Mouse (Mus musculus) midbrain, embryonic 11.5 days (tissue): ENCODE measurements around the gene Dpf1. TPM values are rescaled to one million over a fixed set of nuclear protein-coding genes. Genes with fewer than 3 reads are reported as not detected.
A peak's percentile ranks its signal among the peaks of the same experiment; 100 is the strongest.

Experiments
- ATAC-seq: fragments of 200-750 bp; cut with Nextera tagmentation; 2 replicates; pipeline ENCODE4 v1.8.0; 2017; ENCODE audit warnings: moderate TSS enrichment, moderate library complexity; ENCODE audit not compliant: low FRiP score
- DNase-seq: peaks from one replicate; pipeline ENCODE4 v3.0.0; 2015; ENCODE audit warnings: low spot score; ENCODE audit errors: missing footprints
- H3K27ac ChIP-seq: fragments of 300-500 bp; sonication (generic); 2 replicates; pipeline ENCODE4 v1.5.1; 2014; ENCODE audit warnings: low read depth, low read length
- H3K27me3 ChIP-seq: fragments of 300-500 bp; sonication (generic); 2 replicates; pipeline ENCODE4 v1.6.1; 2014; ENCODE audit warnings: mild to moderate bottlenecking, low read length, moderate library complexity, mixed read lengths; ENCODE audit not compliant: control insufficient read depth, insufficient read depth
- H3K36me3 ChIP-seq: fragments of 300-500 bp; sonication (generic); 2 replicates; pipeline ENCODE4 v1.6.1; 2014; ENCODE audit warnings: mild to moderate bottlenecking, low read length, moderate library complexity, mixed read lengths; ENCODE audit not compliant: control insufficient read depth, insufficient read depth
- H3K4me1 ChIP-seq: fragments of 300-500 bp; sonication (generic); 2 replicates; pipeline ENCODE4 v1.6.1; 2014; ENCODE audit warnings: low read length; ENCODE audit not compliant: control insufficient read depth, insufficient read depth
- H3K4me2 ChIP-seq: fragments of 300-500 bp; sonication (generic); 2 replicates; pipeline ENCODE4 v1.6.1; 2014; ENCODE audit warnings: mild to moderate bottlenecking, moderate library complexity
- H3K4me3 ChIP-seq: fragments of 300-500 bp; sonication (generic); 2 replicates; pipeline ENCODE4 v1.5.1; 2014; ENCODE audit warnings: low read depth, low read length
- H3K9ac ChIP-seq: fragments of 300-500 bp; sonication (generic); 2 replicates; pipeline ENCODE4 v1.6.1; 2014; ENCODE audit warnings: low read length
- H3K9me3 ChIP-seq: fragments of 300-500 bp; sonication (generic); 2 replicates; pipeline ENCODE4 v1.6.1; 2016; ENCODE audit warnings: low read length; ENCODE audit not compliant: control insufficient read depth
- WGBS: fragments of 180-500 bp; shearing (Covaris S2); extraction: QIAGEN DNeasy Blood & Tissue Kit; methylation state at CpG from one replicate; pipeline ENCODE4 v1.1.7; 2014; 5-methylcytosine and 5-hydroxymethylcytosine counted together
- polyA plus RNA-seq: library from polyadenylated mRNA; unstranded; fragments of >200 nt; fragmentation: Nextera tagmentation; extraction: Ambion mirVana; gene quantifications from 2 replicates; pipeline ENCODE4 v1.2.1, GENCODE M21; 2014

Gene Dpf1
- polyA plus RNA-seq, 1 experiment from 2014 or later = 62.9 TPM

- peak overlapping the region; percentile 97 for H3K27ac ChIP-seq
- ATAC-seq (no peak), DNase-seq (no peak)
- H3K4me2 ChIP-seq = no peak overlapping the region
- WGBS = 64% methylated on average over 17 of the region's 17 CpGs
- H3K4me1 ChIP-seq = peaks cover 78% of the 10 kb centered on the region
- no peaks in the 10 kb centered on the region for H3K27me3 ChIP-seq
- H3K36me3 ChIP-seq = peaks cover 5% of the 10 kb centered on the region; the same call in 1 of the 2 replicates
- H3K4me3 ChIP-seq = no peak overlapping the region
- H3K9me3 ChIP-seq = no peaks in the 10 kb centered on the region
- H3K9ac ChIP-seq = peak overlapping the region; percentile 69; the same call in 1 of the 2 replicates
Observed at GRCm38 (mm10) chr7:29316137-29316734, 12.5 kb downstream of the Dpf1 start.

GRCm38 (mm10) chr7:29316976-29317375, 13.2 kb downstream of the Dpf1 start:
- peak; percentile 41 for ATAC-seq
- WGBS = 6% methylated on average over 10 of the region's 10 CpGs
- peak overlapping the region; percentile 43 for H3K4me2 ChIP-seq
- peak overlapping the region; percentile 97 for H3K27ac ChIP-seq
- H3K9ac ChIP-seq = peak overlapping the region; percentile 69
- H3K4me1 ChIP-seq = peaks cover 78% of the 10 kb centered on the region
- no peaks in the 10 kb centered on the region for H3K9me3 ChIP-seq
- H3K4me3 ChIP-seq = peak overlapping the region; percentile 9; the same call in 1 of the 2 replicates
- H3K36me3 ChIP-seq = no peaks in the 10 kb centered on the region
- no peaks in the 10 kb centered on the region for H3K27me3 ChIP-seq
- DNase-seq = peak; percentile 94

- Histone ChIP-seq H3K4me2 (peak overlapping the region; percentile 43), H3K9ac (peak overlapping the region; percentile 69), H3K27ac (peak overlapping the region; percentile 97), H3K27me3 (no peaks in the 10 kb centered on the region), H3K4me1 (peaks cover 78% of the 10 kb centered on the region), H3K36me3 (no peaks in the 10 kb centered on the region), H3K4me3 (peak overlapping the region; percentile 9; the same call in 1 of the 2 replicates), H3K9me3 (no peaks in the 10 kb centered on the region)
- DNase-seq (peak; percentile 97), ATAC-seq (peak; percentile 79)
- 0% methylated on average over 2 of the region's 2 CpGs for WGBS
Observed at GRCm38 (mm10) chr7:29317558-29317957, 13.8 kb downstream of the Dpf1 start.

GRCm38 (mm10) chr7:29318115-29318911, 14.6 kb downstream of the Dpf1 start:
- ATAC-seq (peak; percentile 12; the same call in 1 of the 2 replicates), DNase-seq (peak; percentile 93)
- peak overlapping the region; percentile 14; the same call in 1 of the 2 replicates for H3K4me3 ChIP-seq
- H3K27ac ChIP-seq = peak overlapping the region; percentile 97
- WGBS = 2% methylated on average over 18 of the region's 18 CpGs
- no peaks in the 10 kb centered on the region for H3K9me3 ChIP-seq
- peak overlapping the region; percentile 69 for H3K9ac ChIP-seq
- H3K27me3 ChIP-seq = no peaks in the 10 kb centered on the region
- H3K4me2 ChIP-seq = peak overlapping the region; percentile 43
- 0 out of 2 replicates have a peak, but pooled peaks cover 2% of the 10 kb centered on the region for H3K36me3 ChIP-seq
- peaks cover 71% of the 10 kb centered on the region for H3K4me1 ChIP-seq

- peak; percentile 89 for DNase-seq
- H3K9me3 ChIP-seq = no peaks in the 10 kb centered on the region
- H3K4me3 ChIP-seq = peak overlapping the region; percentile 14; the same call in 1 of the 2 replicates
- no peaks in the 10 kb centered on the region for H3K27me3 ChIP-seq
- peak overlapping the region; percentile 69 for H3K9ac ChIP-seq
- peak; percentile 17; the same call in 1 of the 2 replicates for ATAC-seq
- WGBS = 8% methylated on average over 19 of the region's 19 CpGs
- peak overlapping the region; percentile 97 for H3K27ac ChIP-seq
- H3K36me3 ChIP-seq = peaks cover 2% of the 10 kb centered on the region; the same call in 1 of the 2 replicates
- peaks cover 59% of the 10 kb centered on the region for H3K4me1 ChIP-seq
- H3K4me2 ChIP-seq = peak overlapping the region; percentile 43
Observed at GRCm38 (mm10) chr7:29319337-29320307, 15.9 kb downstream of the Dpf1 start.

GRCm38 (mm10) chr7:29327087-29327486, 23.3 kb downstream of the Dpf1 start:
- 89% methylated on average over 6 of the region's 6 CpGs for WGBS
- Histone ChIP-seq H3K9me3 (no peaks in the 10 kb centered on the region), H3K27me3 (no peaks in the 10 kb centered on the region), H3K4me3 (no peak overlapping the region), H3K36me3 (peaks cover 4% of the 10 kb centered on the region; the same call in 1 of the 2 replicates), H3K9ac (no peak overlapping the region), H3K4me2 (no peak overlapping the region), H3K27ac (no peak overlapping the region), H3K4me1 (no peaks in the 10 kb centered on the region)
- ATAC-seq = no peak
- no peak for DNase-seq

GRCm38 (mm10) chr7:29328984-29329383, 25.2 kb downstream of the Dpf1 start:
- Histone ChIP-seq H3K4me2 (no peak overlapping the region), H3K4me3 (no peak overlapping the region), H3K27me3 (no peaks in the 10 kb centered on the region), H3K27ac (no peak overlapping the region), H3K9ac (no peak overlapping the region), H3K36me3 (peaks cover 2% of the 10 kb centered on the region; the same call in 1 of the 2 replicates), H3K9me3 (no peaks in the 10 kb centered on the region), H3K4me1 (no peaks in the 10 kb centered on the region)
- no peak for DNase-seq
- ATAC-seq = no peak
- 88% methylated on average over 16 of the region's 16 CpGs for WGBS

GRCm38 (mm10) chr7:29334156-29334555, 30.4 kb downstream of the Dpf1 start:
- Histone ChIP-seq H3K36me3 (0 out of 2 replicates have a peak, but pooled peaks cover 2% of the 10 kb centered on the region), H3K4me3 (no peak overlapping the region), H3K9ac (no peak overlapping the region), H3K4me2 (no peak overlapping the region), H3K4me1 (no peaks in the 10 kb centered on the region), H3K9me3 (no peaks in the 10 kb centered on the region), H3K27ac (no peak overlapping the region), H3K27me3 (no peaks in the 10 kb centered on the region)
- DNase-seq (no peak), ATAC-seq (no peak)
- WGBS = 62% methylated on average over 7 of the region's 7 CpGs
